Comparison of ENCODE assay signal across 13 mouse cellular contexts in the genomic region with DNA sequence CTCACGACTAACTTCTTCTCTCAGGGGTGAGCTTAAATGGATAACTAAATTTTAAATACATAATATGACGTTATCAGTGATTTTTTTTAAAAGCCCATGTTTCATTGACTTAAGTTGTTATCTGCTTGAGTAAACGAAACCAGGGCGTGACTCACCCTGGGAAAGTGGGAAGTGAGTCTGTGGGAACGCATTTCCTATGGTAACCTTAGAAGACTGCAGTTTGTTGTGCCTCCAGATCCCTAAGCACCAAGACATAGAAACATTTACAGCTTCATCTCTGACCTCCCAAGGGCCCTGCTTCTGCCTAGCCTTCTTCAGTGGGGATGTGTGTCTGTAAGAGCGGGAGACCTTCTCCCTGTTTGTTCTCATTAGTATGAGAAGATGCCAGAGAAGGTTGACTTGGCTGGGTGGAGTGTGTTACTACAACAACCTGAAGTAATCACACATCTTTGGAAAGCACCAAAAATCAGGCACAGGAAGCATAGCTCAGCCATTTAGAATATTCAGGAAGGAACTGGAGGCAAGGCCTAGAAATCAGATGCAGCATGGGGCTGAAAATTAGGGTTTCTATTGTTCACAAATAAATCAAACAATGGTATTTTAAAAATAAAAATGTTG.
DNase-seq lines count a peak whose midpoint lies in the region; ATAC-seq and TF ChIP-seq lines count a peak whose summit lies in the region.
"Had no signal": no experiment of that assay in that cellular context is flagged by ENCODE, and none has a peak within 500 bp of the region (broad histone marks: within the 10 kb centered on the region; RNA-seq: fewer than 3 reads in every experiment).

No protein-coding gene starts in this region.

- no peak overlapping the region for H3K4me3 ChIP-seq in kidney, postnatal 0 days (replicated peaks; ENCODE audit: low read depth, low read length)
- H3K4me3 ChIP-seq in C2C12 (ENCODE audit: insufficient read depth, poor library complexity, severe bottlenecking), result no peak overlapping the region
- H3K4me3 ChIP-seq in left cerebral cortex, adult 2 months, result no peak overlapping the region
- no peak overlapping the region for H3K4me3 ChIP-seq in forebrain, embryonic 13.5 days
- H3K4me3 ChIP-seq: liver, embryonic 15.5 days had no signal

- H3K9ac ChIP-seq in kidney, postnatal 0 days (ENCODE audit: low read depth, low read length), result no peak overlapping the region
- no peak overlapping the region for H3K9ac ChIP-seq in forebrain, embryonic 13.5 days
- H3K9ac ChIP-seq: hindbrain, embryonic 14.5 days; liver, embryonic 15.5 days had no signal

- H3K27ac ChIP-seq in kidney, postnatal 0 days, result 0 out of 2 replicates have a peak overlapping the region, but pooled peaks have one; percentile 22
- H3K27ac ChIP-seq in left cerebral cortex, adult 2 months, result no peak overlapping the region
- H3K27ac ChIP-seq in forebrain, embryonic 13.5 days, result no peak overlapping the region
- H3K27ac ChIP-seq: hindbrain, embryonic 14.5 days; liver, embryonic 15.5 days had no signal

- no peak for ATAC-seq in kidney, postnatal 0 days (replicated peaks; ENCODE audit: low FRiP score, low read depth)
- ATAC-seq in common myeloid progenitor, adult 5-6 weeks (replicated peaks; ENCODE audit: low read depth, poor library complexity, severe bottlenecking), result 0 out of 2 replicates have a peak, but pooled peaks have one; percentile 39
- ATAC-seq in megakaryocyte, adult 5-6 weeks (ENCODE audit: poor library complexity, severe bottlenecking), result peak; percentile 62
- no peak for ATAC-seq in forebrain, embryonic 13.5 days
- ATAC-seq: midbrain, embryonic 16.5 days had no signal

- H3K27me3 ChIP-seq in kidney, postnatal 0 days (ENCODE audit: insufficient read depth, low read length), result no peaks in the 10 kb centered on the region
- H3K27me3 ChIP-seq in C2C12 (ENCODE audit: control insufficient read depth, insufficient read depth, insufficient read length), result no peaks in the 10 kb centered on the region
- no peaks in the 10 kb centered on the region for H3K27me3 ChIP-seq in forebrain, embryonic 13.5 days
- H3K27me3 ChIP-seq: liver, embryonic 15.5 days had no signal

- peak overlapping the region; percentile 18 for H3ac ChIP-seq in C2C12 (ENCODE audit: control insufficient read depth, insufficient read length, low read depth)

- no peaks in the 10 kb centered on the region for H3K36me3 ChIP-seq in kidney, postnatal 0 days (ENCODE audit: insufficient read depth, low read length)
- H3K36me3 ChIP-seq in C2C12 (ENCODE audit: control insufficient read depth, insufficient read depth), result no peaks in the 10 kb centered on the region
- no peaks in the 10 kb centered on the region for H3K36me3 ChIP-seq in forebrain, embryonic 13.5 days (ENCODE audit: poor library complexity, severe bottlenecking)
- H3K36me3 ChIP-seq: liver, embryonic 15.5 days had no signal

- H3K4me2 ChIP-seq in kidney, postnatal 0 days (ENCODE audit: low read length), result no peak overlapping the region
- no peak overlapping the region for H3K4me2 ChIP-seq in forebrain, embryonic 13.5 days
- H3K4me2 ChIP-seq: hindbrain, embryonic 14.5 days; liver, embryonic 15.5 days had no signal

- no peaks in the 10 kb centered on the region for H3K9me3 ChIP-seq in kidney, postnatal 0 days (replicated peaks; ENCODE audit: low read length)
- no peaks in the 10 kb centered on the region for H3K9me3 ChIP-seq in forebrain, embryonic 13.5 days (replicated peaks)
- H3K9me3 ChIP-seq: liver, embryonic 15.5 days had no signal

- H3K79me2 ChIP-seq in C2C12 (ENCODE audit: control insufficient read depth, insufficient read depth), result no peaks in the 10 kb centered on the region

- peak; percentile 28 for DNase-seq in kidney, postnatal 0 days (ENCODE audit: low spot score)
- DNase-seq in kidney, postnatal 4 days, result no peak
- no peak for DNase-seq in left cerebral cortex, adult 2 months (ENCODE audit: extremely low spot score in 1 of 2, low spot score in 2 of 2)
- DNase-seq in layer of hippocampus, postnatal 10 days (ENCODE audit: low spot score in 2 of 2), result no peak
- DNase-seq: right cerebral cortex, postnatal 14 days; thymus, adult 18-20 months had no signal

- no peaks in the 10 kb centered on the region for H3K4me1 ChIP-seq in kidney, postnatal 0 days (replicated peaks; ENCODE audit: insufficient read depth, low read length)
- H3K4me1 ChIP-seq in forebrain, embryonic 13.5 days, result no peaks in the 10 kb centered on the region
- H3K4me1 ChIP-seq: liver, embryonic 15.5 days had no signal

- 40% methylated on average over 6 of the region's 6 CpGs for WGBS in kidney, postnatal 0 days
- 88% methylated on average over 6 of the region's 6 CpGs for WGBS in forebrain, embryonic 13.5 days

- no peak for TF ChIP-seq CTCF in kidney, postnatal 0 days (IDR thresholded peaks at IDR 0.05; ENCODE audit: low read depth)
- no peak for TF ChIP-seq CTCF in C2C12 (IDR thresholded peaks at IDR 0.05; ENCODE audit: control insufficient read depth, insufficient read depth, insufficient read length)
- TF ChIP-seq CTCF in left cerebral cortex, adult 2 months (IDR thresholded peaks at IDR 0.05), result no peak

- H3K79me3 ChIP-seq in C2C12 (ENCODE audit: low read depth), result no peaks in the 10 kb centered on the region

- intact Hi-C loops in left cerebral cortex, adult 2 months (cut with DNase I), result no loop called here

TF ChIP-seq in C2C12, 6 proteins besides CTCF, POLR2A, EP300 and RAD21:
- no peak for TF ChIP-seq CEBPB (IDR thresholded peaks at IDR 0.05; ENCODE audit: low read depth)
- TF ChIP-seq MYOG (IDR thresholded peaks at IDR 0.05; ENCODE audit: control insufficient read depth, extremely low read depth, insufficient read length), result no peak
- TF ChIP-seq MYOD1 (IDR thresholded peaks at IDR 0.05; ENCODE audit: control insufficient read depth, insufficient read length, low read depth), result no peak
- no peak for TF ChIP-seq MAX (IDR thresholded peaks at IDR 0.05)
- no peak for TF ChIP-seq USF1 (IDR thresholded peaks at IDR 0.05; ENCODE audit: low read depth)
- TF ChIP-seq FOSL1 (IDR thresholded peaks at IDR 0.05; ENCODE audit: insufficient read depth, low read length, poor library complexity, severe bottlenecking), result peak; percentile 24

Comparison
In these comparisons a context has a peak if more than half of its experiments do, and no peak if none do; other contexts are left out.
1. ATAC-seq: peak in common myeloid progenitor, adult 5-6 weeks (single experiment) and megakaryocyte, adult 5-6 weeks (single experiment); none in kidney, postnatal 0 days (single experiment) and forebrain, embryonic 13.5 days (single experiment).